ENCODE assay signal across 7 mouse cellular contexts in genomic region chr9:56923841-56924650, GRCm38 (mm10). TPM values are rescaled to one million over a fixed set of nuclear protein-coding genes. Genes with fewer than 3 reads are reported as not detected.
A peak's percentile ranks its signal among the peaks of the same experiment; 100 is the strongest.
DNase-seq lines count a peak whose midpoint lies in the region; ATAC-seq and TF ChIP-seq lines count a peak whose summit lies in the region.

No protein-coding gene starts in this region.

- H3K27ac ChIP-seq in spleen, adult 2 months (ENCODE audit: insufficient read depth, low read length) = peak overlapping the region; percentile 21; the same call in 1 of the 2 replicates
- H3K27ac ChIP-seq in heart, embryonic 15.5 days = peak overlapping the region; percentile 89
- H3K27ac ChIP-seq in liver, embryonic 13.5 days = no peak overlapping the region; the same call in 1 of the 2 replicates
- peak overlapping the region; percentile 86 for H3K27ac ChIP-seq in stomach, postnatal 0 days (replicated peaks)

- no peak for TF ChIP-seq EP300 in stomach, postnatal 0 days (optimal IDR thresholded peaks at IDR 0.05)

- no peak for TF ChIP-seq CTCF in spleen, adult 2 months (IDR thresholded peaks at IDR 0.05; ENCODE audit: extremely low read depth, insufficient read depth, insufficient read length, insufficient replicate concordance)
- no peak for TF ChIP-seq CTCF in stomach, postnatal 0 days (IDR thresholded peaks at IDR 0.05; ENCODE audit: low read depth)

- no peak for TF ChIP-seq POLR2A in spleen, adult 2 months (IDR thresholded peaks at IDR 0.05; ENCODE audit: low read depth, low read length)

- no peaks in the 10 kb centered on the region for H3K4me1 ChIP-seq in spleen, adult 2 months (ENCODE audit: control insufficient read depth, insufficient read depth, insufficient read length)
- H3K4me1 ChIP-seq in heart, embryonic 15.5 days (replicated peaks) = peaks cover 55% of the 10 kb centered on the region
- peaks cover 54% of the 10 kb centered on the region for H3K4me1 ChIP-seq in liver, embryonic 13.5 days (replicated peaks)
- peaks cover 27% of the 10 kb centered on the region for H3K4me1 ChIP-seq in stomach, postnatal 0 days (replicated peaks; ENCODE audit: control insufficient read depth, insufficient read depth)

- peak overlapping the region; percentile 95 for H3K4me2 ChIP-seq in heart, embryonic 15.5 days
- H3K4me2 ChIP-seq in liver, embryonic 13.5 days = peak overlapping the region; percentile 48
- H3K4me2 ChIP-seq in stomach, postnatal 0 days (replicated peaks; ENCODE audit: low read depth) = peak overlapping the region; percentile 89

- intact Hi-C loops in gastrocnemius, postnatal 14 days (cut with DNase I; ENCODE audit: low total_unique reads) = loop anchor here (10.0 kb wide), 1 partner anchor 211 kb away; the partner anchor contains the start of gene Man2c1

- peak overlapping the region; percentile 80 for H3K9ac ChIP-seq in heart, embryonic 15.5 days
- H3K9ac ChIP-seq in liver, embryonic 13.5 days = no peak overlapping the region
- H3K9ac ChIP-seq in stomach, postnatal 0 days (ENCODE audit: low read length) = peak overlapping the region; percentile 65

- no peak for DNase-seq in spleen, adult 2 months (ENCODE audit: low read depth in 1 of 2, low spot score in 2 of 2)
- DNase-seq in spleen, postnatal 4 days (ENCODE audit: low spot score in 2 of 2) = no peak
- no peak for DNase-seq in liver, embryonic 13.5 days
- DNase-seq in stomach, postnatal 0 days (ENCODE audit: low spot score) = peak; percentile 63
- no peak for DNase-seq in gastrocnemius, postnatal 14 days
- DNase-seq in right cerebral cortex, postnatal 36 days (ENCODE audit: low spot score in 2 of 2) = no peak

- no peaks in the 10 kb centered on the region for H3K9me3 ChIP-seq in heart, embryonic 15.5 days (replicated peaks)
- H3K9me3 ChIP-seq in liver, embryonic 13.5 days (replicated peaks) = no peaks in the 10 kb centered on the region
- H3K9me3 ChIP-seq in stomach, postnatal 0 days (ENCODE audit: control insufficient read depth, low read length) = no peaks in the 10 kb centered on the region

- ATAC-seq in heart, embryonic 15.5 days (replicated peaks; ENCODE audit: insufficient number of reproducible peaks, insufficient read depth, low FRiP score, low read depth) = no peak; the same call in 1 of the 2 replicates
- ATAC-seq in liver, embryonic 13.5 days (ENCODE audit: low read depth) = no peak
- peak; percentile 6; the same call in 1 of the 2 replicates for ATAC-seq in stomach, postnatal 0 days (ENCODE audit: low FRiP score, low TSS enrichment)

- no peaks in the 10 kb centered on the region for H3K36me3 ChIP-seq in spleen, adult 2 months (ENCODE audit: control insufficient read depth, insufficient read depth, low read length)
- peaks cover 15% of the 10 kb centered on the region for H3K36me3 ChIP-seq in heart, embryonic 15.5 days
- H3K36me3 ChIP-seq in liver, embryonic 13.5 days = peaks cover 6% of the 10 kb centered on the region
- no peaks in the 10 kb centered on the region for H3K36me3 ChIP-seq in stomach, postnatal 0 days (ENCODE audit: control insufficient read depth, insufficient read depth, low read length)

- H3K27me3 ChIP-seq in spleen, adult 2 months (ENCODE audit: control insufficient read depth, insufficient read depth, low read length) = no peaks in the 10 kb centered on the region
- no peaks in the 10 kb centered on the region for H3K27me3 ChIP-seq in heart, embryonic 15.5 days
- H3K27me3 ChIP-seq in liver, embryonic 13.5 days = peaks cover 23% of the 10 kb centered on the region
- H3K27me3 ChIP-seq in stomach, postnatal 0 days (ENCODE audit: control insufficient read depth, insufficient read depth, low read length) = no peaks in the 10 kb centered on the region

- H3K4me3 ChIP-seq in spleen, adult 2 months (ENCODE audit: extremely low read depth, insufficient read depth, insufficient read length) = peak overlapping the region; percentile 17
- peak overlapping the region; percentile 75 for H3K4me3 ChIP-seq in heart, embryonic 15.5 days
- peak overlapping the region; percentile 21 for H3K4me3 ChIP-seq in liver, embryonic 13.5 days (replicated peaks)
- peak overlapping the region; percentile 37 for H3K4me3 ChIP-seq in stomach, postnatal 0 days (ENCODE audit: low read depth, low read length)

- WGBS in spleen, adult 2 months = 70% methylated on average over 8 of the region's 8 CpGs
- 36% methylated on average over 8 of the region's 8 CpGs for WGBS in heart, embryonic 15.5 days
- WGBS in liver, embryonic 13.5 days (ENCODE audit: insufficient replicate concordance) = 54% methylated on average over 8 of the region's 8 CpGs
- WGBS in stomach, postnatal 0 days = 32% methylated on average over 8 of the region's 8 CpGs

RNA-seq across cellular contexts. Expression of gene Snx33, which starts 4.1 kb away (rescaled TPM):
- polyA plus RNA-seq in spleen, adult 2 months (2012; rRNA removed) = 8.6 and 9.0 TPM in 2 replicates
- polyA plus RNA-seq in heart, embryonic 15.5 days (2015; fragmentation: Nextera tagmentation; extraction: Ambion mirVana) = 7.0 and 9.5 TPM in 2 replicates
- 1.2 and 1.4 TPM in 2 replicates for polyA plus RNA-seq in liver, embryonic 13.5 days (2015; fragmentation: Nextera tagmentation; extraction: Ambion mirVana)
- 5.5 and 6.4 TPM in 2 replicates for polyA plus RNA-seq in stomach, postnatal 0 days (2015; fragmentation: Nextera tagmentation; extraction: Ambion mirVana)
- 1 to 10 TPM; 6.4 to 6.5 TPM for total RNA-seq in gastrocnemius, postnatal 14 days (2021)

RNA-seq across cellular contexts. Expression of gene Imp3, which starts 13.2 kb away (rescaled TPM):
- polyA plus RNA-seq in spleen, adult 2 months (2012; rRNA removed) = 167 and 283 TPM in 2 replicates
- polyA plus RNA-seq in heart, embryonic 15.5 days (2015; fragmentation: Nextera tagmentation; extraction: Ambion mirVana) = 61.4 and 63.4 TPM in 2 replicates
- polyA plus RNA-seq in liver, embryonic 13.5 days (2015; fragmentation: Nextera tagmentation; extraction: Ambion mirVana) = 66.1 and 69.1 TPM in 2 replicates
- 75.3 and 83.8 TPM in 2 replicates for polyA plus RNA-seq in stomach, postnatal 0 days (2015; fragmentation: Nextera tagmentation; extraction: Ambion mirVana)
- 10 to 100 TPM; 40.1 to 43.1 TPM for total RNA-seq in gastrocnemius, postnatal 14 days (2021)

RNA-seq across cellular contexts. Expression of gene Snupn, which starts 26.6 kb away (rescaled TPM):
- 2.8 and 3.7 TPM in 2 replicates for polyA plus RNA-seq in spleen, adult 2 months (2012; rRNA removed)
- polyA plus RNA-seq in heart, embryonic 15.5 days (2015; fragmentation: Nextera tagmentation; extraction: Ambion mirVana) = 14.4 and 17.9 TPM in 2 replicates
- 10.9 and 11.8 TPM in 2 replicates for polyA plus RNA-seq in liver, embryonic 13.5 days (2015; fragmentation: Nextera tagmentation; extraction: Ambion mirVana)
- polyA plus RNA-seq in stomach, postnatal 0 days (2015; fragmentation: Nextera tagmentation; extraction: Ambion mirVana) = 13.8 and 14.0 TPM in 2 replicates
- total RNA-seq in gastrocnemius, postnatal 14 days (2021) = 1 to 10 TPM; 7.3 to 7.4 TPM

RNA-seq across cellular contexts. Expression of gene Cspg4, which starts 59.2 kb away (rescaled TPM):
- 1.3 TPM in 2 replicates for polyA plus RNA-seq in spleen, adult 2 months (2012; rRNA removed)
- polyA plus RNA-seq in heart, embryonic 15.5 days (2015; fragmentation: Nextera tagmentation; extraction: Ambion mirVana) = 28.9 and 38.3 TPM in 2 replicates
- polyA plus RNA-seq in liver, embryonic 13.5 days (2015; fragmentation: Nextera tagmentation; extraction: Ambion mirVana) = 0.35 and 0.50 TPM in 2 replicates
- polyA plus RNA-seq in stomach, postnatal 0 days (2015; fragmentation: Nextera tagmentation; extraction: Ambion mirVana) = 7.8 and 9.0 TPM in 2 replicates
- 10 to 100 TPM; 13.8 to 20.6 TPM for total RNA-seq in gastrocnemius, postnatal 14 days (2021)

RNA-seq across cellular contexts. Expression of gene Odf3l1, which starts 59.6 kb away (rescaled TPM):
- polyA plus RNA-seq in spleen, adult 2 months (2012; rRNA removed) = 0.28 and 0.29 TPM in 2 replicates
- polyA plus RNA-seq in heart, embryonic 15.5 days (2015; fragmentation: Nextera tagmentation; extraction: Ambion mirVana) = 0.38 and 0.62 TPM in 2 replicates
- not detected in 2 replicates for polyA plus RNA-seq in liver, embryonic 13.5 days (2015; fragmentation: Nextera tagmentation; extraction: Ambion mirVana)
- 0.57 and 0.71 TPM in 2 replicates for polyA plus RNA-seq in stomach, postnatal 0 days (2015; fragmentation: Nextera tagmentation; extraction: Ambion mirVana)
- total RNA-seq in gastrocnemius, postnatal 14 days (2021) = under 1 TPM in 1 of 2 experiments, not detected in 1; 0.80 TPM

Comparison
In these comparisons a context has a peak if more than half of its experiments do, and no peak if none do; other contexts are left out.
1. H3K4me3 ChIP-seq: peak in every context shown above with its lines; median percentile 75 in heart, embryonic 15.5 days; 37 in stomach, postnatal 0 days; 21 in liver, embryonic 13.5 days; 17 in spleen, adult 2 months.